Mouse (Mus musculus): ENCODE results near the gene Thbs2. TPM values are rescaled to one million over a fixed set of nuclear protein-coding genes. Genes with fewer than 3 reads are reported as not detected.

Thbs2 gene
- polyA plus RNA-seq, 1 experiment from 2014 or later = 18.7 TPM

DNA sequence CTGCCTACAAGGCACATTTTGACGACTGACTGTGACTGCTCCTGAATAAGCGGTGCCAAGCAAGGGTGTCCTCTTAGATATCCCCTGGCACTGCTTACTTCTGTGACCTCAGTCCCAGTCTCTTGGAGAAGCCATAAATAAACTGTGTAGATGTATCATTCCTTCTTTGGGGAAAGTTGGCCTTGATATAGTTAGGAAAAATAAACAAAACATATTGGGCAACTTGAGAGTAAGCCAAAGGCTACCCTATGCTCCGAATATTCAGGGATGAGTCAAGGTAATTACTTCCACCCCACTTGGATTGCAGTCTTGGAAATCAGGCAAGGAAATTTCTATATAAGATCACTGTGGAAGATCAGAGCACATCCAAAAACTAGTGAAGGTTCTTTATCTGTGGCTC is 74.0 kb downstream of the Thbs2 start:
- H3K27ac ChIP-seq (ENCODE audit: low read depth) = no peak overlapping the region
- H3K4me2 ChIP-seq = no peak overlapping the region
- no peaks in the 10 kb centered on the region for H3K9me3 ChIP-seq (ENCODE audit: low read depth, low read length)
- ATAC-seq (ENCODE audit: insufficient read depth) (no peak), DNase-seq (no peak)
- H3K9ac ChIP-seq = no peak overlapping the region
- TF ChIP-seq CTCF (IDR thresholded peaks at IDR 0.05; ENCODE audit: low read depth) = no peak
- no peaks in the 10 kb centered on the region for H3K4me1 ChIP-seq (ENCODE audit: insufficient read depth)
- no peaks in the 10 kb centered on the region for H3K36me3 ChIP-seq (ENCODE audit: insufficient read depth)
- no peak overlapping the region for H3K4me3 ChIP-seq (ENCODE audit: low read depth, low read length)
- 74% methylated on average over 3 of the region's 3 CpGs for WGBS
- no peaks in the 10 kb centered on the region for H3K27me3 ChIP-seq (ENCODE audit: insufficient read depth, low read length)

DNA sequence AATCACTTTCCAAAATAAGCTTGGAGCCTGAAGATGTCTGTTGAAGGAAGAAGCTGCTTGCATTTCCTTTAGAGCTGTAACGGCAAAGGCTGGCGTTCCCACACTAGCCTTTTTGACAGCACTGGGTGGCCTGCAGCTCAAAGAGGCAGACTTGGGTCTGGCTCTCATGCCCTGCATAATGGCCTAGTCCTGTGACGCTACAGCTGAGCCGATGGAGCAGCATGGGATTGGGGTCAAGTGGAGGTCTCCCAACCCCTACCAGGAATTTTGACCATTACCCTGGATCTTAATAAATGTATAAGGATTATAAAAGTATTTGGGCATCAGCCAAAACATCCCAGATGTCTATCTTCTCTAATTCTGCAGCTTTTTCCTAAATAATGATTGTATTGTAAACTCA is 75.0 kb downstream of the Thbs2 start:
- H3K9ac ChIP-seq = no peak overlapping the region
- no peak overlapping the region for H3K27ac ChIP-seq (ENCODE audit: low read depth)
- no peak overlapping the region for H3K4me3 ChIP-seq (ENCODE audit: low read depth, low read length)
- DNase-seq (peak; percentile 34), ATAC-seq (ENCODE audit: insufficient read depth) (no peak; the same call in 1 of the 2 replicates)
- H3K27me3 ChIP-seq (ENCODE audit: insufficient read depth, low read length) = no peaks in the 10 kb centered on the region
- WGBS = 50% methylated on average over 4 of the region's 4 CpGs
- H3K4me2 ChIP-seq = no peak overlapping the region
- no peaks in the 10 kb centered on the region for H3K4me1 ChIP-seq (ENCODE audit: insufficient read depth)
- TF ChIP-seq CTCF (IDR thresholded peaks at IDR 0.05; ENCODE audit: low read depth) = no peak
- no peaks in the 10 kb centered on the region for H3K36me3 ChIP-seq (ENCODE audit: insufficient read depth)
- no peaks in the 10 kb centered on the region for H3K9me3 ChIP-seq (ENCODE audit: low read depth, low read length)

Other genes starting within 250 kb of the Thbs2 start
- gene Wdr27, start 248.9 kb upstream of the Thbs2 start, polyA plus RNA-seq (2014; fragmentation: Nextera tagmentation; extraction: Ambion mirVana) = 4.7 and 6.1 TPM in 2 replicates
- 31.0 and 32.8 TPM in 2 replicates for gene 1600012H06Rik, start 248.9 kb upstream of the Thbs2 start, polyA plus RNA-seq (2014; fragmentation: Nextera tagmentation; extraction: Ambion mirVana)

Measured in lung, embryonic 14.5 days (tissue).